Mouse (Mus musculus): ENCODE results near the gene Ppp1r12a. TPM values are rescaled to one million over a fixed set of nuclear protein-coding genes. Genes with fewer than 3 reads are reported as not detected.

Ppp1r12a gene
- polyA plus RNA-seq, 1 experiment from 2014 or later = 88.9 TPM

DNA sequence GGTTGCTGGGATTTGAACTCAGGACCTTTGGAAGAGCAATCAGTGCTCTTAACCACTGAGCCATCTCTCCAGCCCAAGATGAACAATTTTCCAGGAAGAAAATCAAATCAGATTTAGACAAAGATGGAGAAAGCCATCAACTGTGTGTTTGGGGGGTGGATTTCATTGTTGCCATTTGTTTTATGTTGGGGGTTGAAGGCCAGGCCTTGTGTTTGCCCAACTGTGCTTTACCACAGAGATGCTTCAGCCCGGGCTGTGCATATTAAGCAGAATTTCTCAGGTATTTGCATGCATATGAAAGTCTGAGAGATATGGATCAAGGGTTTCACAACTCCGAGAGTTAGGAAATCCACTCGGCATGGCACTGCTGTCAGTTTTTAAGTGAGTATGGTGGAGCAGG, 149.4 kb downstream of the Ppp1r12a start:
- 83% methylated on average over 3 of the region's 3 CpGs for WGBS

DNA sequence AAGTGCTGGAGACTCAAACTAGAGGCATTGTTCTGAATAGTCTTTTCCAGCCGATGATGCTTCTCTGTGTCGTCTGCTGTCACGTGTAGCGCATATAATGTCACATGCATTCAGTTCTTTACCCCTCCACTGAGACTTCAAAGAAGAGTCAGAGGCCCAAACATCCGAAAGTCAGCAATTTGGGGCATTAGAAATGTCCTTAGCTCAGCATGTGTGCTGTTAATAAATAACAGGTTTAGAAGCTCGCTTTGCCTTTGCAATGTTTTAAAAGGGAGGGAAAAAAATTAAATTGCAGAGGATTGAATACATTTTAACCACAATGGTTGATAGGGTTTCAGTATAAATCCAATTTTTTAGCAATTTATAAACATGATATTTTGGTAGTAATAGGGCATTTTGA, 151.9 kb downstream of the Ppp1r12a start:
- Histone ChIP-seq H3K9ac (no peak overlapping the region), H3K4me1 (replicated peaks) (no peaks in the 10 kb centered on the region), H3K9me3 (replicated peaks) (no peaks in the 10 kb centered on the region), H3K27ac (no peak overlapping the region), H3K4me2 (no peak overlapping the region), H3K27me3 (no peaks in the 10 kb centered on the region), H3K4me3 (no peak overlapping the region), H3K36me3 (no peaks in the 10 kb centered on the region)
- 84% methylated on average over 6 of the region's 6 CpGs for WGBS
- ATAC-seq (replicated peaks; ENCODE audit: insufficient number of reproducible peaks, insufficient read depth, low FRiP score, low read depth) = no peak

More for the DNA sequence above, 149.4 kb downstream of the Ppp1r12a start:
- H3K27ac ChIP-seq = no peak overlapping the region
- no peak for ATAC-seq (replicated peaks; ENCODE audit: insufficient number of reproducible peaks, insufficient read depth, low FRiP score, low read depth)
- no peaks in the 10 kb centered on the region for H3K4me1 ChIP-seq (replicated peaks)
- H3K4me3 ChIP-seq = no peak overlapping the region
- no peaks in the 10 kb centered on the region for H3K27me3 ChIP-seq
- H3K9ac ChIP-seq = no peak overlapping the region
- no peaks in the 10 kb centered on the region for H3K9me3 ChIP-seq (replicated peaks)
- H3K4me2 ChIP-seq = no peak overlapping the region
- no peaks in the 10 kb centered on the region for H3K36me3 ChIP-seq

DNA sequence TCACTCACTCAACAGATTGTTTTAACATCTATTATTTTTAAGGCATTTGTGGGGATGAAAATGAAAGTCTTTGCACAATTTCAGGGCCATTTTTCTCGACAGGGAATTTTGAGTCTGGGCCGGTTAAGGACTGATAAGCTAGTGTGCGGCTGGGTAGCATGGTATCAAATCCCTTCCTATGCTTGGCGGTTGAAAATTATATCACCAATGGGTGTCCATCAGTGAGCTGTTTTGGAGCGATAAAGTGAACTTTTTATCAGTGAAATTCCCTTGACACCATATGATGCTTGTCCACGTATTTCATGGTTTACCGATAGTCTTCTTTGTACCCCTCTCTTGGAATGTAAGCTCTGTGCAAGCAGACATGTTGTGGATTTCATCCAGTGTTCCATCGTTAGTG, 152.4 kb downstream of the Ppp1r12a start:
- Histone ChIP-seq H3K9ac (no peak overlapping the region), H3K27ac (no peak overlapping the region), H3K4me1 (replicated peaks) (no peaks in the 10 kb centered on the region), H3K36me3 (no peaks in the 10 kb centered on the region), H3K9me3 (replicated peaks) (no peaks in the 10 kb centered on the region), H3K4me2 (no peak overlapping the region), H3K4me3 (no peak overlapping the region), H3K27me3 (no peaks in the 10 kb centered on the region)
- WGBS = 74% methylated on average over 8 of the region's 8 CpGs
- no peak for ATAC-seq (replicated peaks; ENCODE audit: insufficient number of reproducible peaks, insufficient read depth, low FRiP score, low read depth)

DNA sequence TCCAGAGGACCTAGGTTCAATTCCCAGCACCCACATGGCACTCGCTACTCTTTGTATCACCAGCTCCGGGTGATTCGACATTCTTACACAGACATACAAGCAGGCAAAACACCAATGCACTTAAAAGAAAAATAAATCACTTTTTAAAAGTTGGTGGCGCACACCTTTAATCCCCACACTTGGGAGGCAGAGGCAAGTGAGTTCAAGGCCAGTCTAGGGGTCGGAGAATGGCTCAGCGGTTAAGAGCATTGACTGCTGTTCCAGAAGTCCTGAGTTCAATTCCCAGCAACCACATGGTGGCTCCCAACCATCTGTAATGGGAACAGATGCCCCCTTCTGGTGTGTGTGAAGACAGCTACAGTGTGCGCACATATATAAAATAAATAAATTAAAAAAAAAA, 153.2 kb downstream of the Ppp1r12a start:
- no peak overlapping the region for H3K27ac ChIP-seq
- no peak overlapping the region for H3K4me3 ChIP-seq
- H3K27me3 ChIP-seq = no peaks in the 10 kb centered on the region
- H3K4me2 ChIP-seq = no peak overlapping the region
- H3K9me3 ChIP-seq (replicated peaks) = no peaks in the 10 kb centered on the region
- H3K36me3 ChIP-seq = no peaks in the 10 kb centered on the region
- H3K4me1 ChIP-seq (replicated peaks) = no peaks in the 10 kb centered on the region
- no peak overlapping the region for H3K9ac ChIP-seq
- 92% methylated on average over 7 of the region's 7 CpGs for WGBS
- ATAC-seq (replicated peaks; ENCODE audit: insufficient number of reproducible peaks, insufficient read depth, low FRiP score, low read depth) = no peak

DNA sequence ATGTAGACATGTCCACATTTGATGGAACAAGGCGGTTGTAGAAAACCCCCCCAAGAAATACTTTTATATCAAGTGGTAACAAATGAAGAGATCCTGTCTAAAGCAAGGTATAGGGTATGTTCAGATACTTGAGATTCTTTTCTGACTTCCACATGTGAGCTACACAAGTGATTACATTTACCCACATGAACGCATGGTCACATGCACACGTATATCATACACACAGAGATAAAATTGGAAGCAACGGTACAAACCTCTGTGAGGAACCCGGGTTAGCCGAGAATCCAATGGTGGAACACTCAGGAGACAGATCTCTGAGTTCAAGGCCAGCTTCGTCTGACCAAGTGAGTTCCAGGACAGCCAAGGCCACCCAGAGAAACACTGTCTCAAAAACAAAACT, 166.4 kb downstream of the Ppp1r12a start:
- ATAC-seq (replicated peaks; ENCODE audit: insufficient number of reproducible peaks, insufficient read depth, low FRiP score, low read depth) = no peak
- Histone ChIP-seq H3K4me3 (no peak overlapping the region), H3K4me2 (no peak overlapping the region), H3K9me3 (replicated peaks) (no peaks in the 10 kb centered on the region), H3K36me3 (no peaks in the 10 kb centered on the region), H3K9ac (no peak overlapping the region), H3K4me1 (replicated peaks) (peaks cover 8% of the 10 kb centered on the region), H3K27me3 (peaks cover 14% of the 10 kb centered on the region), H3K27ac (no peak overlapping the region)
- WGBS = 79% methylated on average over 7 of the region's 7 CpGs

DNA sequence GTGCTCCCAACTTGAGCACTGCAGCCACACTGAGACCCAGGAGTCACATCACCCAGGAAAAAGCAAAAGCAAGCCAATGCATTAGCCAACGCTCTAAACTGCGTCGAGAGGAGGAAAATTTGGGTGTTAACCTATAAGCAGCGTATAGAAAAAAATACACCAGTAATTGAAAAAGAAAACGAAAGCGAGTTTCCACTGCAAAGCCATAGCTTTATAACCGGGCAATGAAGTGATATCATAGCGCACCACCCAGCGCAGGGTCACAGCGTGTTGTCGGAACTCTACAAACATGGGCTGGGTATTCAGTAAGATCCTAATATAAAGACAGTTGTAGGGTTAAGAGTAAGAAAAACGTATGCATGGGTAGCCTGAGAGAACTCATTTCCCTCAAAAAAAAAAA, 167.0 kb downstream of the Ppp1r12a start:
- H3K9me3 ChIP-seq (replicated peaks) = no peaks in the 10 kb centered on the region
- H3K36me3 ChIP-seq = no peaks in the 10 kb centered on the region
- no peak for ATAC-seq (replicated peaks; ENCODE audit: insufficient number of reproducible peaks, insufficient read depth, low FRiP score, low read depth)
- H3K9ac ChIP-seq = no peak overlapping the region
- peaks cover 14% of the 10 kb centered on the region for H3K27me3 ChIP-seq
- H3K4me1 ChIP-seq (replicated peaks) = peaks cover 10% of the 10 kb centered on the region
- H3K4me2 ChIP-seq = no peak overlapping the region
- H3K4me3 ChIP-seq = no peak overlapping the region
- no peak overlapping the region for H3K27ac ChIP-seq
- 85% methylated on average over 12 of the region's 12 CpGs for WGBS

DNA sequence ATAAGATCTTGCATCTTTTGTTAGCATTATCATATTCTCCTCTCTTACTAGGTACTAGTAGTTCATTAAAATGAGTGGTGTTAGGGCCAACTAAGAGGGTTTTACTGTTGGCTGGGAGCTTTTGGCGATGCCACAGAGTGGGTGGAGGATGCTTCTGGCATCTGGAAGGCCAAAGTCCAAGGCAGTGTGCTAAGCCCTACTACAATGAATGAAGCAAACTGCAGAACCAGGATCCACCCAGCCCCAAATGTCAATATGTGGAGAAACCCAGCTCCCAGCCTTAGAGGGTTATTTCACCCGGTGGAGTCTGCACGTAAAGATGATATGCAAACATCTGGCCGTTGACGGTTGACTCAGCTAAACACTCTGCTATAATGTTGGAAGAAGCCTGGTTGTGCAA, 167.8 kb downstream of the Ppp1r12a start:
- Histone ChIP-seq H3K4me3 (no peak overlapping the region), H3K9ac (no peak overlapping the region), H3K4me1 (replicated peaks) (peaks cover 14% of the 10 kb centered on the region), H3K4me2 (no peak overlapping the region), H3K27me3 (peaks cover 14% of the 10 kb centered on the region), H3K27ac (no peak overlapping the region), H3K9me3 (replicated peaks) (no peaks in the 10 kb centered on the region), H3K36me3 (no peaks in the 10 kb centered on the region)
- 78% methylated on average over 5 of the region's 5 CpGs for WGBS
- ATAC-seq (replicated peaks; ENCODE audit: insufficient number of reproducible peaks, insufficient read depth, low FRiP score, low read depth) = no peak

DNA sequence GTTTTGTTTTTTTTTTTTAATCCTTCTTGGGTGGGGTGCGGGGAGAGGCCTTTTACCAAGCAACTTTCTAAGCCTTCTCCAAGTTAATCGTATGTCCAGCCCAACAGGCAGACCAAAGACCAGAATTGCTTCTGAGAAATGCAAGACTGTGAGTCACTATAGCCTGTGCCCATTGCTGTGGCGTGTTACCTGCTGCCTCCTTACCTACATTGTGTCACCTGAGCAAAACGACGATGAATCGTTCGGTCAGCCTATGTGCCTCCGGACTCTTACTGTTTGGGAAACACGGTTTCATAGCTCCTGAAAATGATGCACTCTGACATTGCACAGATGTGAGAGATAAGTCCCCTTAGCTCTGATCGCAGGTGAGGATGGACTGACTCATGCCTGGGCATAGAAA, 169.0 kb downstream of the Ppp1r12a start:
- Histone ChIP-seq H3K4me1 (replicated peaks) (peaks cover 14% of the 10 kb centered on the region), H3K27ac (no peak overlapping the region), H3K36me3 (no peaks in the 10 kb centered on the region), H3K4me3 (peak overlapping the region; percentile 94), H3K9me3 (replicated peaks) (no peaks in the 10 kb centered on the region), H3K9ac (0 out of 2 replicates have a peak overlapping the region, but pooled peaks have one; percentile 21), H3K27me3 (peaks cover 14% of the 10 kb centered on the region), H3K4me2 (peak overlapping the region; percentile 85)
- ATAC-seq (replicated peaks; ENCODE audit: insufficient number of reproducible peaks, insufficient read depth, low FRiP score, low read depth) = no peak
- WGBS = 14% methylated on average over 10 of the region's 10 CpGs

DNA sequence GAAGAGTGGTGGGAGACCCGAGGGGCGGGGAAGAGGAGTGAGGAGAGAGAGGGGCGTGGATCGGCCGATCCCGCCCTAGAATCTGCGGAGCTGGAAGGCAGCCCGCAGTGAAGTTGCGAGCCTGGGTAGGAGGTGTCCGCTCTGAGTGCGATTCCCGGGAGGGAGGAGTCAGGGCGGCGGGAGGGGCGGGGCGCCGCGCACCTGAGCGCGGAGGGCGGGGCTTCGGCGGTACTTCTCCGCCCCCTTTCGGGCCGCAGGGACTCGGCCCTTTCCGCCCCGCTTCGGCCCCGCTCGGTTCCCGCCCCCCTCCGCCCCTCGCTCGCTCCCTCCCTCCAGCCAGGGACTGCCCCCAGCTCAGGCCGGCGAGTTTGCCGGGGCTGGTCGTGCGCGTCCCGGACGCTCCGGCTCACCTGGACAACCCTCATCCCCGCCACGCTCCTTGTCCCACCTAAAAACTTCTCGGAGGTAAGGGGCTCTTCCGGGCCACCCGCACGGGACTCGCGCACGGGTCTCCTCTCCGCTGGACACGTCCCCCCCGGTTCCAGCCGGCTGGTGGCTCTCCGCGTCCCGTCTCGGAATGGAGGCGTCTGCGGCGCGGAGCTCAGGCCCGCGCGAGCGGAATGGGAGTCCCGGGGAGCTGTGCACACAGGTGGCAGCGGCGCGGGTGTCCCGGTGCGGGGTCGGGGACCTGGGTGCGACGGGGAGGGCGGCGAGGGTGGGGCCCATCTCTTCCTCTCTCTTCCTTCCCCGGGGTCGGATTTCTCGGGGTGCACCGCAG, 170.0 kb downstream of the Ppp1r12a start, which contains the start of gene Pawr:
Gene Pawr (plus strand): TSS at position 338 of the 778 bp plus-strand sequence.
- whole genome bisulfite sequencing = under 1% methylated on average over 60 of the region's 85 CpGs
- Histone ChIP-seq H3K4me2 (peak within 1 kb of the TSS; percentile 85), H3K9ac (peak within 1 kb of the TSS; percentile 82), H3K27ac (peak within 1 kb of the TSS; percentile 70), H3K4me3 (peak within 1 kb of the TSS; percentile 94), H3K27me3 (peaks cover 14% of the 10 kb centered on the region), H3K9me3 (replicated peaks) (no peaks in the 10 kb centered on the region), H3K36me3 (no peaks in the 10 kb centered on the region), H3K4me1 (replicated peaks) (peaks cover 17% of the 10 kb centered on the region)
- ATAC-seq (replicated peaks; ENCODE audit: insufficient number of reproducible peaks, insufficient read depth, low FRiP score, low read depth) = peak; percentile 92

DNA sequence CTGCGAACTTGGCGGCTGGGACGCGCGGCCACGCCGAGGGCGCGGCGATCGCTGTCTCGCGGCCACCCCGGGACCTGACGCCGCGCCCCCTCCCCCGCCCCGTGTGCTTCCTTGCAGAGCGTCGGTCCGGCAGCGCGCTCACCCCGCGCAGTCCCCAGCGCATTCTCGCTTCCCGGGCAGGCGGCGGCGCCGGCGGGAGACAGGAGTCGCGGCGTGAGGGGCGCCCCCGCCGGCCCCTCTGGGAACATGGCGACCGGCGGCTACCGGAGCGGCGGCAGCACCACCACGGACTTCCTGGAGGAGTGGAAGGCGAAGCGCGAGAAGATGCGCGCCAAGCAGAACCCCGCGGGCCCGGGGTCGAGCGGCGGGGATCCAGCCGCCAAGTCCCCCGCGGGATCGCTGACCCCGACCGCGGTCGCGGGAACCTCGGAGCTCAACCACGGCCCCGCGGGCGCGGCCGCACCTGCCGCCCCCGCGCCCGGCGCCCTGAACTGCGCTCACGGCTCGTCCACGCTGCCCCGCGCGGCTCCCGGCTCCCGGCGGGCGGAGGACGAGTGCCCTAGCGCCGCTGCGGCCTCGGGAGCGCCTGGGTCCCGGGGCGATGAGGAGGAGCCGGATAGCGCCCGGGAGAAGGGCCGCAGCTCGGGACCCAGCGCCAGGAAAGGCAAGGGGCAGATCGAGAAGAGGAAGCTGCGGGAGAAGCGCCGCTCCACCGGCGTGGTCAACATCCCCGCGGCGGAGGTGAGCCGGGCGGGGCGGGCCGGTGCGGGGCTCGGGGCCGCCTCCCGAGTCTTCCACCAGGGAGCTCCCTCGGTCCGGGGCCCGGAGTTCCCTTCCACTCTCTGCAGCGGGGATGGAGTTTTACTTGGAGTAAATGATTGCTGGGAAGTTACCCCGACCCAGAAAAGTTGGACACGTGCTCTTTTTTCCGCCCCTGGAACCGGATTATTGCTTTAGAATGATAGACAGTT, 170.9 kb downstream of the Ppp1r12a start:
- Histone ChIP-seq H3K27ac (peak overlapping the region; percentile 70), H3K9ac (peak overlapping the region; percentile 82), H3K4me2 (peak overlapping the region; percentile 85), H3K27me3 (peaks cover 14% of the 10 kb centered on the region), H3K4me1 (replicated peaks) (peaks cover 17% of the 10 kb centered on the region), H3K36me3 (no peaks in the 10 kb centered on the region), H3K4me3 (peak overlapping the region; percentile 94), H3K9me3 (replicated peaks) (no peaks in the 10 kb centered on the region)
- WGBS = under 1% methylated on average over 123 of the region's 129 CpGs
- peak; percentile 63 for ATAC-seq (replicated peaks; ENCODE audit: insufficient number of reproducible peaks, insufficient read depth, low FRiP score, low read depth)

DNA sequence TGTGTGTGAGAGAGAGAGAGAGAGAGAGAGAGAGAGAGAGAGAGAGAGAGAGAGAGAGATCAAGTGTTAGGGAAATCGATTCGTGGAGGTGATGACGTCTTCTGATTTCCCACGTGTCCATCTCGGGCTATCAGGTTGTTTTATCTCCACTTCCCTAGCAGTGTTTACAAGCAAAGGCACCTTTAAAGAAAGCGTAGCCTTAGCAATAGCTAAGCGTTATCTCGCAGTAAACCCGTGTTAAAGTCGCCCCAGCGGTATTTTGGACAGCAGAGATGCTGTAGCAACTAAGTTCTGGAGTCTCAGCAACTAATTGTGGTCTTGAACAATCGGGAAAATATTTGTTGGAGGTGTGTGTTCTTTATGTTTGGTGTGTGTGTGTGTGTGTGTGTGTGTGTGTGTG, 171.6 kb downstream of the Ppp1r12a start:
- ATAC-seq (replicated peaks; ENCODE audit: insufficient number of reproducible peaks, insufficient read depth, low FRiP score, low read depth) = no peak
- Histone ChIP-seq H3K36me3 (no peaks in the 10 kb centered on the region), H3K9ac (peak overlapping the region; percentile 82; the same call in 1 of the 2 replicates)

More for the DNA sequence above, 171.6 kb downstream of the Ppp1r12a start:
- H3K4me1 ChIP-seq (replicated peaks) = peaks cover 17% of the 10 kb centered on the region
- H3K27me3 ChIP-seq = peaks cover 14% of the 10 kb centered on the region
- 6% methylated on average over 12 of the region's 12 CpGs for WGBS
- peak overlapping the region; percentile 85 for H3K4me2 ChIP-seq
- H3K27ac ChIP-seq = no peak overlapping the region
- peak overlapping the region; percentile 94 for H3K4me3 ChIP-seq
- no peaks in the 10 kb centered on the region for H3K9me3 ChIP-seq (replicated peaks)
